ENCODE assay signal across 31 mouse cellular contexts in genomic region chr6:52790316-52790715, GRCm38 (mm10).
DNase-seq lines count a peak whose midpoint lies in the region; ATAC-seq lines count a peak whose summit lies in the region.
"Had no signal": no experiment of that assay in that cellular context is flagged by ENCODE, and none has a peak within 500 bp of the region (broad histone marks: within the 10 kb centered on the region; RNA-seq: fewer than 3 reads in every experiment).

No protein-coding gene starts in this region.

- no peaks in the 10 kb centered on the region for H3K9me3 ChIP-seq in forebrain, embryonic 14.5 days (replicated peaks; ENCODE audit: control insufficient read depth, low read length)
- no peaks in the 10 kb centered on the region for H3K9me3 ChIP-seq in forebrain, embryonic 10.5 days
- H3K9me3 ChIP-seq in limb, embryonic 11.5 days (ENCODE audit: control insufficient read depth, low read length) = no peaks in the 10 kb centered on the region
- H3K9me3 ChIP-seq: embryonic facial prominence, embryonic 13.5 days; heart, embryonic 15.5 days; hindbrain, embryonic 12.5 days; intestine, embryonic 15.5 days; liver, embryonic 12.5 days had no signal

- peaks cover 20% of the 10 kb centered on the region for H3K4me1 ChIP-seq in forebrain, embryonic 14.5 days (ENCODE audit: control insufficient read depth, insufficient read depth, low read length)
- H3K4me1 ChIP-seq in forebrain, embryonic 10.5 days = peaks cover 19% of the 10 kb centered on the region
- peaks cover 30% of the 10 kb centered on the region for H3K4me1 ChIP-seq in limb, embryonic 11.5 days (ENCODE audit: control insufficient read depth, insufficient read depth, low read length)
- H3K4me1 ChIP-seq: liver, embryonic 12.5 days had no signal

- H3K4me2 ChIP-seq in forebrain, embryonic 14.5 days (ENCODE audit: low read length) = no peak overlapping the region
- 0 out of 2 replicates have a peak overlapping the region, but pooled peaks have one; percentile 2 for H3K4me2 ChIP-seq in limb, embryonic 11.5 days (ENCODE audit: low read depth, severe bottlenecking)
- H3K4me2 ChIP-seq: embryonic facial prominence, embryonic 13.5 days; heart, embryonic 15.5 days; hindbrain, embryonic 12.5 days; intestine, embryonic 15.5 days; liver, embryonic 12.5 days had no signal

- H3K27me3 ChIP-seq in forebrain, embryonic 14.5 days (replicated peaks; ENCODE audit: control insufficient read depth, insufficient read depth, low read length) = no peaks in the 10 kb centered on the region
- H3K27me3 ChIP-seq in forebrain, embryonic 10.5 days (ENCODE audit: poor library complexity, severe bottlenecking) = no peaks in the 10 kb centered on the region
- H3K27me3 ChIP-seq in limb, embryonic 11.5 days (ENCODE audit: control insufficient read depth, insufficient read depth, low read length) = no peaks in the 10 kb centered on the region
- H3K27me3 ChIP-seq: CH12.LX; embryonic facial prominence, embryonic 13.5 days; heart, embryonic 15.5 days; hindbrain, embryonic 12.5 days; intestine, embryonic 15.5 days; liver, embryonic 12.5 days; Patski had no signal

- H3K36me3 ChIP-seq in forebrain, embryonic 14.5 days (ENCODE audit: control insufficient read depth, insufficient read depth, low read length) = no peaks in the 10 kb centered on the region
- no peaks in the 10 kb centered on the region for H3K36me3 ChIP-seq in forebrain, embryonic 10.5 days (replicated peaks)
- H3K36me3 ChIP-seq in limb, embryonic 11.5 days (ENCODE audit: control insufficient read depth, insufficient read depth, low read length) = no peaks in the 10 kb centered on the region
- H3K36me3 ChIP-seq: embryonic facial prominence, embryonic 13.5 days; heart, embryonic 15.5 days; hindbrain, embryonic 12.5 days; intestine, embryonic 15.5 days; liver, embryonic 12.5 days had no signal

- WGBS in forebrain, embryonic 14.5 days = 72% methylated on average over 10 of the region's 10 CpGs
- 86% methylated on average over 10 of the region's 10 CpGs for WGBS in forebrain, embryonic 10.5 days
- WGBS in limb, embryonic 11.5 days = 52% methylated on average over 10 of the region's 10 CpGs

- H3K27ac ChIP-seq in forebrain, embryonic 14.5 days (ENCODE audit: low read depth, low read length) = no peak overlapping the region
- no peak overlapping the region for H3K27ac ChIP-seq in forebrain, embryonic 10.5 days
- H3K27ac ChIP-seq in limb, embryonic 11.5 days (replicated peaks; ENCODE audit: low read depth, low read length) = peak overlapping the region; percentile 33; the same call in 1 of the 2 replicates
- H3K27ac ChIP-seq: embryonic facial prominence, embryonic 13.5 days; heart, embryonic 15.5 days; hindbrain, embryonic 12.5 days; hindbrain, postnatal 0 days; intestine, embryonic 15.5 days; kidney, postnatal 0 days; liver, embryonic 12.5 days; macrophage had no signal

- ATAC-seq in forebrain, embryonic 14.5 days = no peak
- ATAC-seq in limb, embryonic 11.5 days (ENCODE audit: insufficient number of reproducible peaks, low FRiP score, low TSS enrichment, low read depth) = no peak
- ATAC-seq: hindbrain, postnatal 0 days; intestine, embryonic 15.5 days; liver, embryonic 12.5 days; liver, postnatal 0 days; Patski had no signal

- no peak overlapping the region for H3K9ac ChIP-seq in forebrain, embryonic 14.5 days (ENCODE audit: low read length)
- no peak overlapping the region; the same call in 1 of the 2 replicates for H3K9ac ChIP-seq in limb, embryonic 11.5 days (ENCODE audit: low read length)
- H3K9ac ChIP-seq: embryonic facial prominence, embryonic 13.5 days; heart, embryonic 15.5 days; hindbrain, embryonic 12.5 days; intestine, embryonic 15.5 days; liver, embryonic 12.5 days; liver, postnatal 0 days had no signal

- peak; percentile 39 to 64 for DNase-seq in adrenal gland, adult (ENCODE audit: inconsistent age in 2 of 2, low spot score in 1 of 2)
- no peak for DNase-seq in adrenal gland, adult 8-10 months
- peak; percentile 22 for DNase-seq in forebrain, embryonic 14.5 days (ENCODE audit: low spot score)
- no peak for DNase-seq in forebrain, embryonic 10.5 days (ENCODE audit: extremely low spot score, low spot score)
- DNase-seq in R1 (ENCODE audit: low read depth, low spot score) = peak; percentile 53
- DNase-seq in limb, embryonic 11.5 days (ENCODE audit: low spot score) = no peak
- DNase-seq in liver = no peak
- no peak for DNase-seq in kidney, adult 18-20 months
- DNase-seq: cerebellum, adult 18-20 months; cerebellum, postnatal 10 days; gastrocnemius, postnatal 14 days; heart, postnatal 36 days; kidney, adult 8-10 months; kidney, postnatal 4 days; layer of hippocampus, postnatal 36 days; left cerebral cortex, postnatal 4 days; liver, postnatal 0 days; midbrain, embryonic 14.5 days; right cerebral cortex, adult 18-20 months; spleen, adult 18-20 months; thymus, adult 2 months had no signal

- no peak overlapping the region for H3K4me3 ChIP-seq in forebrain, embryonic 14.5 days (ENCODE audit: low read depth, low read length)
- H3K4me3 ChIP-seq in forebrain, embryonic 10.5 days = no peak overlapping the region
- no peak overlapping the region for H3K4me3 ChIP-seq in limb, embryonic 11.5 days (ENCODE audit: low read depth, low read length)
- H3K4me3 ChIP-seq: embryonic facial prominence, embryonic 13.5 days; heart, embryonic 15.5 days; hindbrain, embryonic 12.5 days; intestine, embryonic 15.5 days; liver, embryonic 12.5 days had no signal

Comparison
In these comparisons a context has a peak if more than half of its experiments do, and no peak if none do; other contexts are left out.
1. DNase-seq: peak in adrenal gland, adult (2 of 2), forebrain, embryonic 14.5 days (single experiment) and R1 (single experiment); none in adrenal gland, adult 8-10 months (single experiment), forebrain, embryonic 10.5 days (single experiment), limb, embryonic 11.5 days (single experiment), liver (single experiment) and kidney, adult 18-20 months (single experiment).